Mouse (Mus musculus): ENCODE results near the gene Zfp62. TPM values are rescaled to one million over a fixed set of nuclear protein-coding genes. Genes with fewer than 3 reads are reported as not detected.
"Not testable (repeated sequence)": the region's sequence is repeated elsewhere in the genome, so short reads cannot be mapped to it uniquely, and the experiment has no call there.

Gene Zfp62
- polyA plus RNA-seq, 1 experiment from 2014 or later = 48.3 TPM

GRCm38 (mm10) chr11:49191083-49191482, 12.0 kb upstream of the Zfp62 start:
- 69% methylated on average over 2 of the region's 2 CpGs for WGBS
- no peaks in the 10 kb centered on the region for H3K9me3 ChIP-seq (replicated peaks)
- H3K4me1 ChIP-seq = no peaks in the 10 kb centered on the region
- no peak overlapping the region for H3K4me3 ChIP-seq
- H3K36me3 ChIP-seq = no peaks in the 10 kb centered on the region
- no peak for DNase-seq (ENCODE audit: low spot score)
- no peak overlapping the region for H3K27ac ChIP-seq
- no peaks in the 10 kb centered on the region for H3K27me3 ChIP-seq (ENCODE audit: low read depth, poor library complexity, severe bottlenecking)

- DNase-seq (ENCODE audit: low spot score); H3K4me3 ChIP-seq; H3K36me3 ChIP-seq; H3K27ac ChIP-seq; H3K9me3 ChIP-seq (replicated peaks); H3K4me1 ChIP-seq; H3K27me3 ChIP-seq (ENCODE audit: low read depth, poor library complexity, severe bottlenecking): not testable (repeated sequence)
- WGBS = 97% methylated on average over 9 of the region's 9 CpGs
These were observed 8.3 kb upstream of the Zfp62 start for GRCm38 (mm10) chr11:49194771-49195170.

GRCm38 (mm10) chr11:49195819-49196322, 7.2 kb upstream of the Zfp62 start:
- no peaks in the 10 kb centered on the region for H3K9me3 ChIP-seq (replicated peaks)
- H3K27me3 ChIP-seq (ENCODE audit: low read depth, poor library complexity, severe bottlenecking) = no peaks in the 10 kb centered on the region
- no peaks in the 10 kb centered on the region for H3K36me3 ChIP-seq
- WGBS = 92% methylated on average over 7 of the region's 7 CpGs
- no peak overlapping the region for H3K27ac ChIP-seq
- H3K4me1 ChIP-seq = no peaks in the 10 kb centered on the region
- no peak for DNase-seq (ENCODE audit: low spot score)
- no peak overlapping the region for H3K4me3 ChIP-seq

GRCm38 (mm10) chr11:49200666-49201065, 2.4 kb upstream of the Zfp62 start:
- Histone ChIP-seq H3K27me3 (ENCODE audit: low read depth, poor library complexity, severe bottlenecking) (no peaks in the 10 kb centered on the region), H3K9me3 (replicated peaks) (no peaks in the 10 kb centered on the region), H3K36me3 (no peaks in the 10 kb centered on the region), H3K4me1 (peaks cover 16% of the 10 kb centered on the region), H3K4me3 (no peak overlapping the region), H3K27ac (no peak overlapping the region)
- no peak for DNase-seq (ENCODE audit: low spot score)

GRCm38 (mm10) chr11:49201142-49201541, 1.9 kb upstream of the Zfp62 start:
- no peak overlapping the region for H3K27ac ChIP-seq
- H3K9me3 ChIP-seq (replicated peaks) = no peaks in the 10 kb centered on the region
- no peaks in the 10 kb centered on the region for H3K27me3 ChIP-seq (ENCODE audit: low read depth, poor library complexity, severe bottlenecking)
- DNase-seq (ENCODE audit: low spot score) = no peak
- no peak overlapping the region for H3K4me3 ChIP-seq
- H3K4me1 ChIP-seq = peaks cover 16% of the 10 kb centered on the region
- peaks cover 1% of the 10 kb centered on the region for H3K36me3 ChIP-seq

- peaks cover 16% of the 10 kb centered on the region for H3K4me1 ChIP-seq
- peak; percentile 30 for DNase-seq (ENCODE audit: low spot score)
- peaks cover 11% of the 10 kb centered on the region for H3K36me3 ChIP-seq
- peak overlapping the region; percentile 89 for H3K4me3 ChIP-seq
- no peaks in the 10 kb centered on the region for H3K9me3 ChIP-seq (replicated peaks)
- peak overlapping the region; percentile 100 for H3K27ac ChIP-seq
- no peaks in the 10 kb centered on the region for H3K27me3 ChIP-seq (ENCODE audit: low read depth, poor library complexity, severe bottlenecking)
- 74% methylated on average over 2 of the region's 2 CpGs for WGBS
These were observed 1.0 kb upstream of the Zfp62 start for GRCm38 (mm10) chr11:49202071-49202470.

- peaks cover 16% of the 10 kb centered on the region for H3K36me3 ChIP-seq
- no peaks in the 10 kb centered on the region for H3K27me3 ChIP-seq (ENCODE audit: low read depth, poor library complexity, severe bottlenecking)
- 9% methylated on average over 10 of the region's 10 CpGs for WGBS
- peak overlapping the region; percentile 89 for H3K4me3 ChIP-seq
- DNase-seq (ENCODE audit: low spot score) = peak; percentile 52
- peak overlapping the region; percentile 100 for H3K27ac ChIP-seq
- H3K9me3 ChIP-seq (replicated peaks) = no peaks in the 10 kb centered on the region
- H3K4me1 ChIP-seq = peaks cover 16% of the 10 kb centered on the region
These were observed 500 bp upstream of the Zfp62 start for GRCm38 (mm10) chr11:49202523-49203061.

- Histone ChIP-seq H3K4me1 (peaks cover 16% of the 10 kb centered on the region), H3K36me3 (peaks cover 22% of the 10 kb centered on the region), H3K27ac (peak overlapping the region; percentile 100), H3K27me3 (ENCODE audit: low read depth, poor library complexity, severe bottlenecking) (no peaks in the 10 kb centered on the region), H3K9me3 (replicated peaks) (no peaks in the 10 kb centered on the region), H3K4me3 (peak overlapping the region; percentile 89)
- peak; percentile 80 for DNase-seq (ENCODE audit: low spot score)
- under 1% methylated on average over 24 of the region's 24 CpGs for WGBS
These were observed 842 bp downstream of the Zfp62 start for GRCm38 (mm10) chr11:49203771-49204497.

- Histone ChIP-seq H3K27ac (no peak overlapping the region), H3K27me3 (ENCODE audit: low read depth, poor library complexity, severe bottlenecking) (no peaks in the 10 kb centered on the region), H3K9me3 (replicated peaks) (no peaks in the 10 kb centered on the region), H3K4me3 (peak overlapping the region; percentile 89), H3K36me3 (peaks cover 22% of the 10 kb centered on the region), H3K4me1 (peaks cover 16% of the 10 kb centered on the region)
- DNase-seq (ENCODE audit: low spot score) = no peak
- WGBS = 90% methylated on average over 6 of the region's 6 CpGs
These were observed 2.0 kb downstream of the Zfp62 start for GRCm38 (mm10) chr11:49205080-49205590.

- Histone ChIP-seq H3K27ac (no peak overlapping the region), H3K36me3 (peaks cover 38% of the 10 kb centered on the region), H3K4me3 (no peak overlapping the region), H3K4me1 (peaks cover 9% of the 10 kb centered on the region; the same call in 1 of the 2 replicates), H3K9me3 (replicated peaks) (no peaks in the 10 kb centered on the region), H3K27me3 (ENCODE audit: low read depth, poor library complexity, severe bottlenecking) (no peaks in the 10 kb centered on the region)
- DNase-seq (ENCODE audit: low spot score) = no peak
- WGBS = 97% methylated on average over 1 of the region's 1 CpGs
These were observed 4.4 kb downstream of the Zfp62 start for GRCm38 (mm10) chr11:49207495-49207894.

GRCm38 (mm10) chr11:49212577-49212976, 9.5 kb downstream of the Zfp62 start:
- Histone ChIP-seq H3K27me3 (ENCODE audit: low read depth, poor library complexity, severe bottlenecking) (no peaks in the 10 kb centered on the region), H3K9me3 (replicated peaks) (no peaks in the 10 kb centered on the region), H3K4me3 (no peak overlapping the region), H3K27ac (no peak overlapping the region), H3K36me3 (peaks cover 73% of the 10 kb centered on the region), H3K4me1 (no peaks in the 10 kb centered on the region)
- no peak for DNase-seq (ENCODE audit: low spot score)

GRCm38 (mm10) chr11:49213505-49213904, 10.4 kb downstream of the Zfp62 start:
- no peaks in the 10 kb centered on the region for H3K27me3 ChIP-seq (ENCODE audit: low read depth, poor library complexity, severe bottlenecking)
- no peaks in the 10 kb centered on the region for H3K9me3 ChIP-seq (replicated peaks)
- H3K4me1 ChIP-seq = no peaks in the 10 kb centered on the region
- H3K36me3 ChIP-seq = peaks cover 77% of the 10 kb centered on the region
- DNase-seq (ENCODE audit: low spot score) = no peak
- WGBS = 98% methylated on average over 1 of the region's 1 CpGs
- no peak overlapping the region for H3K4me3 ChIP-seq
- no peak overlapping the region for H3K27ac ChIP-seq

- no peaks in the 10 kb centered on the region for H3K27me3 ChIP-seq (ENCODE audit: low read depth, poor library complexity, severe bottlenecking)
- H3K4me3 ChIP-seq = no peak overlapping the region
- no peak for DNase-seq (ENCODE audit: low spot score)
- no peaks in the 10 kb centered on the region for H3K9me3 ChIP-seq (replicated peaks)
- no peak overlapping the region for H3K27ac ChIP-seq
- no peaks in the 10 kb centered on the region for H3K4me1 ChIP-seq
- WGBS = 96% methylated on average over 2 of the region's 2 CpGs
- H3K36me3 ChIP-seq = peaks cover 49% of the 10 kb centered on the region
These were observed 16.2 kb downstream of the Zfp62 start for GRCm38 (mm10) chr11:49219271-49219670.
